Mouse (Mus musculus) ovary, postnatal 10 days (tissue): ENCODE measurements at regions not wholly inside any gene's neighbourhood (a gene's known extent, or its start where the extent isn't known, plus 50 kb on each side); places are given as distances from the start of the nearest gene placed in this dataset.

Experiments
- DNase-seq: peaks from one replicate; pipeline ENCODE4 v3.0.0; 2022; ENCODE audit warnings: low spot score

DNA sequence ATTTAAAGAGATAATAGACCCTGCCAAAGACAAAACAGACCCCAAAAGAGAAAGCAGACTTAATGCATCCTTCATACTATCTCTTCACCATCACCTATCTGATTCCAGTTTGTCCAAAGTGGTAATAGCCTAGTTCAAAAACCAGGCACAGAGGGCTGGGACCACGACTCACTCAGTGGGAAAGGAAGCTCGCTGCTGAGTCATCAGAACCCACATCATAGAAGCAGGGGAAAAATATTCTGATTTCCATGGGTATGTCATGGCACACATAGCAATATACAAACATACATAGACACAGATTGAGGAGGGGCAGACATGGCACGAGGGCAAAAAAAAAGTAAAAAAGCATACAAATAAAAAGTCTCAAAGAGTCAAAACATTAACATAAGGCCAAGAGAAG is 53.7 kb upstream of the Ralgps2 start:
- DNase-seq: no peak

DNA sequence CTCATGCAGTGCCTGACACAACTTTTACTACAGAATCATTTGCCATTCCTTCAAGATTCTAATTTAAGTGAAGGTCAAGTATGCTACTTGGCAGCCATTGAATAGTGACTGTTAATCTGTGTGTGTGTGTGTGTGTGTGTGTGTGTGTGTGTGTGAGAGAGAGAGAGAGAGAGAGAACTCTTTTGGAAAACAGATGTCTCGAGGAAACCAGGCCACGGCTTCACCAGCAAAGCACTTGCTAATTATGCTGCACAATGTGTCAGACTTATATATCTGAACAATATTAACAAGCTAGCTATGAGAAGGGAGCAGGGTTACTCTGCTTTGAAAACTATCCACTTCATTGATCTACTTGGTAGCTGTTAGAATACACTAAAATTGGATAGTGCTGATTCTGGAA is 53.1 kb upstream of the Ralgps2 start:
- no peak for DNase-seq

DNA sequence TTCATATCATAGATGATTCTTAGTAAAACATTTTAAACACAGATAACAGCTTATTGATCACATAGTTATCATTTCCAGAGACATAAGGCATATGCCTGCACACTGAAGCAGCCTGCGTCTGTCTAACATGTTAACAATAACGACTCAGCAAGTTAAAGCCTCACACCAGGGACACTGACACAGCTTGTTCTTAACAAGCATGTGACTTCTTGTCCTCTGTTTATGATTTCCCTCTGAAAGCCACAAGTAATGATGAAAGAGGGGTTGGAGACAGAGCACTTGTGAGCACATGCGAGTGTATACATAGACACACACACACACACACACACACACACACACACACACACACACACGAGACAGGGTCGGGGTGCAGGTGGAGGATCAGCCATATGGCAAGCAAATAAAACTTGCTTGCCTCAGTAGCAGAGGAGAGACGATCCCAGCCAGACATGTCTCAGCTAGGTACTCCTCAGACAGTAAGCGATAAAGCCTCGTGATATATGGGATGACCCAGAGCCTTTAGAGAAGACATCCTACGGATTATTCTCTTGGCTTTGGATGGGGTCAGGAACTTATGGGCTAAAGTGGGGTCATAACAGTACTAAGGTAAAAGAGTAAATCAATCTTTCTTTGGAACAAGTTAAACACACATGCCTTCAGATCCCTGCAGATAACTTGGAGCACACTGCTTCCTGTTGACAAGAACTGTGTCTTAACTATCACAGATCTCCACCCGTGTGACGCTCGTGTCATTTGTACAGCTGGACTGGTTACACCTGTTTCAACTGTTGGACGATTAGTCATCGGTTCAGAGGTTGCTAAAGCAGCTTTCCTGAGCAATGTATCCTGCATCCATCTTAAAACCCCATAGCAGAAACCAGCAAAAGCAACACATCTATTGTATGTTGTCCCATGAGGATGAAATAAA is 51.4 kb upstream of the Ralgps2 start:
- no peak for DNase-seq

DNA sequence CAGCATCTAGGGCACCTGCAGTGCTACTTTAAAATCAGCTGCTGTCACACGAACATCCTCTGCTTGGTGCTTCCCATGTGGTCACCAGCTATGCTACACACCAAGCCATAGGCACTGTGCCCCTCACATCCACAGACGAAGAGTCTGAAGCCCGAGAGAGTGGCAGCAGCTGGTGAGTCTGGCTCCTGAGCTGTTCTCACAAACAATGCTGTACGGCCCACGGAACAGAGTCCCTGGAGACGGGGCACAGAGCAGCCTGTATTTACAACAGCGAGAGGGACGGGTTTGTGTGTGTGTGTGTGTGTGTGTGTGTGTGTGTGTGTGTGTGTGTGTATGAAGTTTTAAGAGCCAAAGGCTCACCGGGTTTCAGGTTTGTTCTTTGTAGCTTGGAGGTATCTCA is 50.7 kb upstream of the Ralgps2 start:
- DNase-seq: no peak

DNA sequence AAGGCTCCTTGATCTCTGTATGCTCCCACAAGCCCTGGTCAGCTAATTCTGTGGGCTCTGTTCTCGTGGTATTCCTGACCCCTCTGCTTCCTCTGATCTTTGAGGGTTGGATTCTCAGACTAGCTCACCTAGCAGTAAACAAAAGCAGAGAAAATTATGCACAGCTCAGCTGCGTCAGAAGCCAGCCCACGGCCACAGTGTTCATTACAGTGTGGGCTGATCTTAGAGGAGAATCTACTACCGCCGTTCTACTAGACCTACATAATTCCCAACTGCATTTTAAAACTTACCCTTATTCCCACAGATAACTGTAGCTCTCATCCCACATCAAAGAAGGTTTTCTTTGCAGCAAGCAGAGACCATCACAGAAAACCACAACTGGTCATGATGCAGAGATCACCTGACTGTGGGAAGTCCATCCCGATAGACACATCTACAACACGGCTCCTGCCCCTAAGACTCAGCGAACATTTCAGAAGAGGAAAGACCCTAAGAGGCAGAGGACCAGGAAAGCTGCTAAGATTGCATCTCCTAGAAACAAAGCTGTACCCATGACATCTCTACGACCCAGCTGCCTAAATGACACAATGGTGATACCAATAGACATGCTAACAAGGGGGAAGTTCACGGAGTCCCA is 49.8 kb upstream of the Ralgps2 start:
- no peak for DNase-seq
